Mouse (Mus musculus) myocyte (in vitro differentiated cells): ENCODE measurements around the gene Mybpc1. TPM values are rescaled to one million over a fixed set of nuclear protein-coding genes. Genes with fewer than 3 reads are reported as not detected.

Source experiments
- H3K27me3 ChIP-seq: one replicate; pipeline ENCODE4 v1.6.1; 2011; ENCODE audit not compliant: control insufficient read depth, insufficient read depth, insufficient read length
- H3K36me3 ChIP-seq: one replicate; pipeline ENCODE4 v1.6.1; 2011; ENCODE audit not compliant: control insufficient read depth, insufficient read depth
- H3K4me2 ChIP-seq: one replicate; pipeline ENCODE4 v1.6.1; 2011; ENCODE audit warnings: low read depth, control low read depth
- H3K4me3 ChIP-seq: one replicate; pipeline ENCODE4 v1.5.1; 2011; ENCODE audit warnings: mild to moderate bottlenecking, control low read depth, moderate library complexity
- H3K79me2 ChIP-seq: one replicate; pipeline ENCODE4 v1.6.1; 2011; ENCODE audit not compliant: control insufficient read depth, insufficient read depth
- H3ac ChIP-seq: one replicate; pipeline ENCODE4 v1.6.1; 2011; ENCODE audit not compliant: control insufficient read depth, insufficient read length
- CEBPB ChIP-seq: IDR thresholded peaks from 2 replicates; pipeline ENCODE4 v1.6.1; 2011; ENCODE audit warnings: mild to moderate bottlenecking, moderate library complexity; ENCODE audit not compliant: poor library complexity, insufficient read depth, severe bottlenecking
- E2F4 ChIP-seq: IDR thresholded peaks from one replicate; pipeline ENCODE4 v1.6.1; 2011; ENCODE audit warnings: mild to moderate bottlenecking, control low read depth, moderate library complexity; ENCODE audit not compliant: insufficient read depth
- MAX ChIP-seq: IDR thresholded peaks from one replicate; pipeline ENCODE4 v1.6.1; 2011; ENCODE audit warnings: low read depth, mild to moderate bottlenecking, control low read depth
- MYOD1 ChIP-seq, 3 experiments: IDR thresholded peaks; one replicate each; pipeline ENCODE4 v1.6.1; 2011; ENCODE audit warnings: control low read depth in 2 of 3, low read depth in 2 of 3, mild to moderate bottlenecking in 2 of 3, moderate library complexity in 1 of 3; ENCODE audit not compliant: insufficient read length in 2 of 3, control insufficient read depth in 1 of 3
- MYOG ChIP-seq, 3 experiments: IDR thresholded peaks; one replicate each; pipeline ENCODE4 v1.6.1; 2011; ENCODE audit warnings: control low read depth in 2 of 3, low read depth in 2 of 3, mild to moderate bottlenecking in 2 of 3; ENCODE audit not compliant: insufficient read length in 2 of 3, control insufficient read depth in 1 of 3, insufficient read depth in 1 of 3
- POLR2A ChIP-seq: IDR thresholded peaks from one replicate; pipeline ENCODE4 v1.6.1; 2011; ENCODE audit warnings: low read depth, mild to moderate bottlenecking, control low read depth, moderate library complexity; ENCODE audit not compliant: insufficient read length
- POLR2AphosphoS2 ChIP-seq: IDR thresholded peaks from one replicate; pipeline ENCODE4 v1.6.1; 2011; ENCODE audit warnings: low read depth, control low read depth; ENCODE audit not compliant: insufficient read length
- REST ChIP-seq: IDR thresholded peaks from one replicate; pipeline ENCODE4 v1.6.1; 2011; ENCODE audit warnings: mild to moderate bottlenecking, control low read depth, moderate library complexity; ENCODE audit not compliant: insufficient read depth, insufficient read length
- SRF ChIP-seq: IDR thresholded peaks from one replicate; pipeline ENCODE4 v1.6.1; 2011; ENCODE audit warnings: low read depth; ENCODE audit not compliant: control insufficient read depth, insufficient read length
- TCF12 ChIP-seq: IDR thresholded peaks from one replicate; pipeline ENCODE4 v1.6.1; 2011; ENCODE audit warnings: mild to moderate bottlenecking, control low read depth; ENCODE audit not compliant: poor library complexity, insufficient read depth, severe bottlenecking
- TCF3 ChIP-seq: IDR thresholded peaks from one replicate; pipeline ENCODE4 v1.6.1; 2011; ENCODE audit warnings: low read depth, control low read depth; ENCODE audit not compliant: insufficient read length
- USF1 ChIP-seq: IDR thresholded peaks from one replicate; pipeline ENCODE4 v1.6.1; 2011; ENCODE audit warnings: low read depth, mild to moderate bottlenecking, control low read depth, moderate library complexity
- polyA plus RNA-seq: library from polyadenylated mRNA; unstranded; fragments of >200 nt; fragmentation: generic; extraction: Trizol; gene quantifications from one replicate; pipeline ENCODE4 v1.2.1, GENCODE M21; 2012; ENCODE audit warnings: missing spikeins

Gene Mybpc1
- polyA plus RNA-seq = 21.9 TPM

DNA sequence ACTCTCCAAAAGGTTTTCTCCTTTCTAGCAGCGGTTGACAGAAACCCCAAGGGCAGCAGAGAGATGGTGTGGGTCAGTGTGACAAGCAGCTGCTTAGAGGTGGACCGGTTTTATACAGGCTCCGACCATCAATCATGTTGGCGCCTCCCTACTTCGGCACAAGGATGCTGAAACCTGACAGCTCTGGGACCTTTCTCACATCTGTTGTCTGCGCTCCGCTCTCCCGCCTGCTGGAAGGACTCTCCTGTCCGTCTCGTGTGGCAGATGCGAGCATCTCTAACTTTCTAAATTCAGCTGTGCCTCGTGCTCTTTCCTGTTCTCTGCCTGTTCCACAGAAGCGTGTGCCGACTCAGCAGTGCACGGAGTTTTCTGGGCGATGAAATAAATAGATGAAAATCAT is at the start of gene Mybpc1:
Gene Mybpc1, minus strand, starts transcription at position 210 of the 400 bp plus-strand sequence.
- H3ac ChIP-seq = no peak within 1 kb of the TSS
- H3K36me3 ChIP-seq = no peaks in the 10 kb centered on the region
- H3K4me3 ChIP-seq = no peak within 1 kb of the TSS
- H3K79me2 ChIP-seq = no peaks in the 10 kb centered on the region
- no peaks in the 10 kb centered on the region for H3K27me3 ChIP-seq
- peak in 1 of 3 experiments; percentile 28 for TF ChIP-seq MYOG (IDR thresholded peaks at IDR 0.05; ENCODE audit: control insufficient read depth in 1 of 3, insufficient read depth in 1 of 3, insufficient read length in 2 of 3, low read depth in 2 of 3)
- peak in 2 of 3 experiments; percentile 52 to 70 for TF ChIP-seq MYOD1 (IDR thresholded peaks at IDR 0.05; ENCODE audit: control insufficient read depth in 1 of 3, insufficient read length in 2 of 3, low read depth in 2 of 3)
- no peak for TF ChIP-seq POLR2A
- H3K4me2 ChIP-seq = peak within 1 kb of the TSS; percentile 12

DNA sequence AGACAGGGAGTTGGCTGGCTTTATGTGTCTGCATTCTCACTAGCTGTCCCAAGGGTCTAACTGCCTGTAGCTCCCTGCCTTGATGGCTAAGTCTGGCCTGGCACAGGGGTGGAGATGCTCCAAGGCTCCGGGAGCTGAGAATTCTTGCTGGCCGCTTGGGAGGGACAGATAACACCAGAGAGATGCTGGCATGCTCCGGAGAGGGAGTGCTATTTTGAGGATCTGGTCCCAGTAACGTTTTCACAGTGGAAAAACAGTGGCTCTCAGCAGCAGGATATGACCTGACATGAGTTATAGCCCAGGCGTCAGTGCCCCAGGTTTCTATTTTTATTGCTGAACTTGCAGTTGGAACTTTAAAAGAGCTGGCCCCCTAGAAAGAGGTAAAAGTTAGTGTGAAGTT is 40.5 kb upstream of the Mybpc1 start:
- H3K27me3 ChIP-seq = no peaks in the 10 kb centered on the region
- no peak overlapping the region for H3ac ChIP-seq
- no peak for TF ChIP-seq SRF
- H3K36me3 ChIP-seq = no peaks in the 10 kb centered on the region
- no peaks in the 10 kb centered on the region for H3K79me2 ChIP-seq
- H3K4me2 ChIP-seq = no peak overlapping the region
- no peak overlapping the region for H3K4me3 ChIP-seq

DNA sequence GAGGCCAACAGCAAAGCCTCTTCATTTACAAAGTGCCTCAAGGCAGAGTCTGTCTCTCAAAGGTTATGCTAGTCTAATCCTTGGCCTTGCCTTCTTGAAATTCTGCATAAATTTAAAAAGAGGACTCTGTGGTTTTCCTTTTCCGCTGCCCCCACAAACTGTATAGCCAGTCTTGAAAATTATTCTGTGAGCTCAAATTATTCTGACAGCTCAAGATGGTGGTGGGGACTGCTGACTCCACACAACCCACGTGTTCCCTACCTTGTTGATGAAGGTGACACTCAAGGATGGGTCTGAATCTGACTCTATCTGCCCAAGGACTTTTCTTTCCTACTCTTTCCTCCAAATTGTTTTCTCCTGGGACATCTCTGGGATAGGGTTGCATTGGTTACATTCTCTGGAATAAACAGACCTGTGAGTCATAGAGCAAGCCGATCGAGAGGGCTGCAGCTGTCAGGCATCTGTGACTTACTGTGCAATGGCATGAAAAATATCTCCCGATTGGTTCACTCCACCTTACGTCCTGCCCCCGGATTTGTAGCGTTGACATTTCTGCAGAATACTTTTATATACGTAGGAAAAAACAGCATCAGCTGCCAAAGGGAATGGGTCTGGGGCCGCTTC is 26.5 kb upstream of the Mybpc1 start:
- no peaks in the 10 kb centered on the region for H3K36me3 ChIP-seq
- H3K79me2 ChIP-seq = no peaks in the 10 kb centered on the region
- no peak for TF ChIP-seq MAX
- TF ChIP-seq TCF3 = peak; percentile 61
- peak; percentile 80 for TF ChIP-seq TCF12
- TF ChIP-seq POLR2AphosphoS2 = no peak
- TF ChIP-seq USF1 = no peak
- TF ChIP-seq CEBPB = peak; percentile 42; the same call in 1 of the 2 replicates
- TF ChIP-seq POLR2A = no peak
- no peak for TF ChIP-seq REST
- TF ChIP-seq MYOD1 (IDR thresholded peaks at IDR 0.05; ENCODE audit: control insufficient read depth in 1 of 3, insufficient read length in 2 of 3, low read depth in 2 of 3) = peak; percentile 53 to 94 (median 89)
- peak; percentile 41 to 93 (median 90) for TF ChIP-seq MYOG (IDR thresholded peaks at IDR 0.05; ENCODE audit: control insufficient read depth in 1 of 3, insufficient read depth in 1 of 3, insufficient read length in 2 of 3, low read depth in 2 of 3)
- TF ChIP-seq E2F4 = no peak
- TF ChIP-seq SRF = no peak
- H3ac ChIP-seq = no peak overlapping the region
- peak overlapping the region; percentile 95 for H3K4me2 ChIP-seq
- H3K4me3 ChIP-seq = peak overlapping the region; percentile 5
- no peaks in the 10 kb centered on the region for H3K27me3 ChIP-seq

DNA sequence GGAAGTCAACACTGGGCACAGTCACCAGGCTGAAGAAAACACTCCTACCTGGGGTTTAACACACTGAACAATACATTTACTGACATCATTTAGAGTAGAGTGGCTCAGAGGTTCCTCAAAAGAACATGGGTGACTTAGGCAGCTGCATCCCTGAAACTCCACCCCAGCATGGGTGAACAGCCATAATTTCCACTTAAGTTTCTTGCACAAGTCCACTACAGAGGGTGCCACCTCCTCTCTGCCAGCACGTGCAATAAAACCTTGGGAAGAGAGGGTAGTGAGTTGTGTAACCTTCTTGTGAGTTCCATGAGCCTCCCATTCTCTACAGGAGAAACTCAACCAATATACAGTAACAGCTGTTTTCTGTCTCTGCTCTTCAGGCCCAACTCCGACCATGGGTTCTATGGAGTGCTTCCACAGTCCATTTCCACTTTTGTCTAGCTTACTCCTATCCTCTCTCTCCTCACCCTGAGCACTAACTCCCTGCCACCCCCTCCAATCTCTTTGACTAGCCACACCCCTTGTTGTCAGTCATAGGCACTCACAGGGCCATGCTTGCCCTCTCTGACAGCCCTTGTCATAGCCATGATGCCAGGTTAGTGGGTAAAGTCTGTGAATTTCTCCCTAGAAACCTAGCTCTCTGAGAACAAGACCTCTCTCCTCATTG is 25.8 kb upstream of the Mybpc1 start:
- H3K4me3 ChIP-seq = peak overlapping the region; percentile 5
- H3K36me3 ChIP-seq = no peaks in the 10 kb centered on the region
- no peak for TF ChIP-seq TCF3
- no peak for TF ChIP-seq SRF
- no peak for TF ChIP-seq CEBPB
- TF ChIP-seq POLR2AphosphoS2 = no peak
- TF ChIP-seq REST = no peak
- TF ChIP-seq TCF12 = no peak
- TF ChIP-seq MYOD1 (IDR thresholded peaks at IDR 0.05; ENCODE audit: control insufficient read depth in 1 of 3, insufficient read length in 2 of 3, low read depth in 2 of 3) = no peak
- no peak for TF ChIP-seq USF1
- TF ChIP-seq MYOG (IDR thresholded peaks at IDR 0.05; ENCODE audit: control insufficient read depth in 1 of 3, insufficient read depth in 1 of 3, insufficient read length in 2 of 3, low read depth in 2 of 3) = no peak
- no peak for TF ChIP-seq E2F4
- H3K27me3 ChIP-seq = no peaks in the 10 kb centered on the region
- no peak overlapping the region for H3ac ChIP-seq
- no peaks in the 10 kb centered on the region for H3K79me2 ChIP-seq
- H3K4me2 ChIP-seq = peak overlapping the region; percentile 95

DNA sequence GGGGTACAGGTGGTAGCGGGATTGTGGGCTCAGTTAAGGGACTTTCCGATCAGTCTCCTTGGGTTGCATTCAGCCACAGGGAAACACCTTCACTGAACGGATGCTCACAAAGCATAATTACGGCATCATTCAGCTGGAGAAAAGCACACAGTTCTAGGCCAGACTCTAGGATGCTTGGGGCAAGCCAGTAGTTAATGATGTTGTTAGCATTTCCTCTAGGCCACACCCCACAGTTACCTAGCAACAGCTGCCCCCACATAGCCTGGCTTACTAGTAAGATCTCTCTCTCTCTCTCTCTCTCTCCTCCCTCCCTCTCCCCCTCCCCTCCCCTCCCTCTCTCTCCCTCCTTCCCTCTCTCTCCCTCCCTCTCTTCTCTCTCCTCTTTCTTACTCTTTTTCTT is 22.1 kb upstream of the Mybpc1 start:
- no peaks in the 10 kb centered on the region for H3K79me2 ChIP-seq
- no peaks in the 10 kb centered on the region for H3K27me3 ChIP-seq
- TF ChIP-seq POLR2AphosphoS2 (no peak), SRF (no peak), POLR2A (no peak)
- H3K4me2 ChIP-seq = no peak overlapping the region
- H3K36me3 ChIP-seq = no peaks in the 10 kb centered on the region
- no peak overlapping the region for H3K4me3 ChIP-seq
- no peak overlapping the region for H3ac ChIP-seq
